Comparison of ENCODE assay signal across 30 mouse cellular contexts in genomic region chr2:140690906-140691305, GRCm38 (mm10). TPM values are rescaled to one million over a fixed set of nuclear protein-coding genes. Genes with fewer than 3 reads are reported as not detected.
"Had no signal": no experiment of that assay in that cellular context is flagged by ENCODE, and none has a peak within 500 bp of the region (broad histone marks: within the 10 kb centered on the region; RNA-seq: fewer than 3 reads in every experiment).

No protein-coding gene starts in this region.

- ATAC-seq: forebrain, embryonic 13.5 days; forebrain, embryonic 14.5 days; forebrain, embryonic 15.5 days; forebrain, embryonic 16.5 days; forebrain, postnatal 0 days had no signal

- H3K9me3 ChIP-seq: embryonic facial prominence, embryonic 10.5 days; embryonic facial prominence, embryonic 12.5 days; embryonic facial prominence, embryonic 13.5 days; embryonic facial prominence, embryonic 15.5 days; forebrain, embryonic 10.5 days; forebrain, embryonic 12.5 days; forebrain, embryonic 13.5 days; forebrain, embryonic 15.5 days had no signal

- H3K4me3 ChIP-seq: embryonic facial prominence, embryonic 10.5 days; embryonic facial prominence, embryonic 12.5 days; embryonic facial prominence, embryonic 13.5 days; embryonic facial prominence, embryonic 15.5 days; erythroblast, embryonic 14.5 days; forebrain, embryonic 10.5 days; forebrain, embryonic 12.5 days; forebrain, embryonic 13.5 days; forebrain, embryonic 15.5 days; gastrocnemius, adult 2 months; heart, adult 2 months had no signal

- H3K36me3 ChIP-seq: embryonic facial prominence, embryonic 10.5 days; embryonic facial prominence, embryonic 12.5 days; embryonic facial prominence, embryonic 13.5 days; embryonic facial prominence, embryonic 15.5 days; forebrain, embryonic 10.5 days; forebrain, embryonic 12.5 days; forebrain, embryonic 15.5 days had no signal

- DNase-seq: cerebellum, adult 2 months; cerebellum, adult 8-10 months; cerebellum, adult 9-10 months; cerebellum, adult 9-11 months; cerebellum, postnatal 10 days; cerebellum, postnatal 14 days; cerebellum, postnatal 25 days; cerebellum, postnatal 36 days; embryo, embryonic 11 days; forebrain, postnatal 0 days; gastrocnemius, adult 2 months; gastrocnemius, postnatal 10 days; gastrocnemius, postnatal 14 days; gastrocnemius, postnatal 25 days; gastrocnemius, postnatal 36 days; heart, adult 11 months; heart, adult 18-20 months; heart, adult 2 months had no signal

- H3K4me1 ChIP-seq: embryonic facial prominence, embryonic 10.5 days; embryonic facial prominence, embryonic 12.5 days; embryonic facial prominence, embryonic 13.5 days; embryonic facial prominence, embryonic 15.5 days; forebrain, embryonic 12.5 days; forebrain, embryonic 13.5 days; forebrain, embryonic 15.5 days had no signal

- H3K9ac ChIP-seq: embryonic facial prominence, embryonic 12.5 days; embryonic facial prominence, embryonic 13.5 days; embryonic facial prominence, embryonic 15.5 days; forebrain, embryonic 12.5 days; forebrain, embryonic 13.5 days; forebrain, embryonic 15.5 days; forebrain, postnatal 0 days had no signal

- H3K27ac ChIP-seq: embryonic facial prominence, embryonic 10.5 days; embryonic facial prominence, embryonic 12.5 days; embryonic facial prominence, embryonic 13.5 days; embryonic facial prominence, embryonic 15.5 days; forebrain, embryonic 10.5 days; forebrain, embryonic 12.5 days; forebrain, embryonic 13.5 days; forebrain, embryonic 15.5 days; gastrocnemius, adult 2 months; heart, adult 2 months had no signal

- H3K4me2 ChIP-seq: embryonic facial prominence, embryonic 12.5 days; embryonic facial prominence, embryonic 13.5 days; embryonic facial prominence, embryonic 15.5 days; forebrain, embryonic 12.5 days; forebrain, embryonic 13.5 days; forebrain, embryonic 15.5 days had no signal

- H3K27me3 ChIP-seq: embryonic facial prominence, embryonic 12.5 days; embryonic facial prominence, embryonic 13.5 days; embryonic facial prominence, embryonic 15.5 days; forebrain, embryonic 12.5 days; forebrain, embryonic 15.5 days had no signal

RNA-seq across cellular contexts. Expression of gene Flrt3, which starts 19.6 kb away (rescaled TPM):
- total RNA-seq: granulocyte monocyte progenitor cell, adult 5-6 weeks had no signal
